Mouse (Mus musculus) brain, adult 2 months (tissue): ENCODE results near the gene Kdm5d.

Experiments used
- DNase-seq: peaks from one replicate; pipeline ENCODE4 v3.0.0; 2011; ENCODE audit warnings: low read depth, low spot score

Kdm5d gene

GRCm38 (mm10) chrY:897393-898227 lies at the start of gene Kdm5d:
TSS of gene Kdm5d (plus strand) at chrY:897788.
- DNase-seq: peak; percentile 90

- peak; percentile 0 for DNase-seq
Observed at GRCm38 (mm10) chrY:872404-872803, 25.2 kb upstream of the Kdm5d start.

- DNase-seq: peak; percentile 69
Observed at GRCm38 (mm10) chrY:872855-873549, 24.6 kb upstream of the Kdm5d start.
